Mouse (Mus musculus): Measurements from ENCODE around the gene Clec4e. TPM values are rescaled to one million over a fixed set of nuclear protein-coding genes. Genes with fewer than 3 reads are reported as not detected.
"Not testable (repeated sequence)": the region's sequence is repeated elsewhere in the genome, so short reads cannot be mapped to it uniquely, and the experiment has no call there.

Clec4e gene
- total RNA-seq (2014; rRNA removed) (not detected in 2 replicates), polyA plus RNA-seq (2015; fragmentation: Nextera tagmentation; extraction: Ambion mirVana) (0.39 TPM in 1 of 2 replicates, not detected in the other)

DNA sequence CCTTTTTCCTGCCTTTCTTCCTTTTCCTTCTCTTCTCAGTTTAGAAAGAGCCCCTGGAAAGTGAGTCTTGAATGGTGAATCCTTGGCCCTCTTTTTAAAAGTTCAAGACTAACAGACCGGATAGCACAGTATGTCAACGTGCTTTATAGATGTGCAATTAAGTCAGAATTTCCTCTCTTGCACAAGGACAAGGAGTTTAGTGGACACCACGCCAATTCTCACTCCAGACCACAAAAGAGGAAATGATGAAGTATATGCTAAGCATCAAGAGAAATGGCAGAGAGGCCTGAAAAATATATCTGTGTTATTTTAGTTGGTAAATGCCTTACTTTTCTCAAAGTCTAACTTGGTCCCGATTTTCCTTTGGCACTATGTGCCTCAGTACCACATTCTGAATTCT is at the start of gene Clec4e:
Gene Clec4e, minus strand, starts transcription at position 118 of the 400 bp plus-strand sequence.
- H3K27me3 ChIP-seq (ENCODE audit: insufficient read depth, low read length), result no peaks in the 10 kb centered on the region
- H3K27ac ChIP-seq, result no peak within 1 kb of the TSS
- TF ChIP-seq CTCF (IDR thresholded peaks at IDR 0.05; ENCODE audit: low read depth), result no peak
- H3K9ac ChIP-seq (replicated peaks; ENCODE audit: low read length), result no peak within 1 kb of the TSS
- no peaks in the 10 kb centered on the region for H3K4me1 ChIP-seq (ENCODE audit: insufficient read depth, low read length)
- DNase-seq (ENCODE audit: low spot score) (no peak), ATAC-seq (no peak)
- WGBS, result 83% methylated on average over 4 of the region's 4 CpGs
- no peaks in the 10 kb centered on the region for H3K36me3 ChIP-seq (ENCODE audit: insufficient read depth, low read length)
- H3K4me3 ChIP-seq (ENCODE audit: low read length), result no peak within 1 kb of the TSS
- H3K4me2 ChIP-seq (ENCODE audit: low read depth, low read length), result no peak within 1 kb of the TSS
- no peaks in the 10 kb centered on the region for H3K9me3 ChIP-seq (ENCODE audit: low read length)

DNA sequence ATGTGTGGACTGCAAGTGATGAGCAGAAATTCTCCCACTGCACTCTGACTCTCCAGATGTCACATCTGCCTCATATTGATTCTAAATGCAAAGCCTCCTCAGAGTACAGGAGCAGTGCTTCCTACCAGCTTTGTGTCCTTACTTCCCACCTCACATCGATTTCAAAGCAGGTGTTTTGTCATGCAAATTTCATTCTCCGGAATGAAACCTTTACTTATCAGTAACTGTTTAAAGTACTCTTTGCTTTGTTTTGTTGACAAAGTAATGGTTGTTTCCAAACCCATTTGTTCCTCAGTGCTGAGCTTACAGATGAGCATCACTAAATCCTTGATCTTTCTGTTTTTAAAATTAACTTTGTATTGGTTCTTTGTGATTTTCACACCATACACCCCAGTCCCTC is 42.8 kb upstream of the Clec4e start:
- Histone ChIP-seq H3K4me2 (ENCODE audit: low read depth, low read length) (no peak overlapping the region), H3K4me1 (ENCODE audit: insufficient read depth, low read length) (no peaks in the 10 kb centered on the region), H3K9ac (replicated peaks; ENCODE audit: low read length) (no peak overlapping the region), H3K27ac (no peak overlapping the region), H3K4me3 (ENCODE audit: low read length) (no peak overlapping the region), H3K27me3 (ENCODE audit: insufficient read depth, low read length) (no peaks in the 10 kb centered on the region), H3K9me3 (ENCODE audit: low read length) (no peaks in the 10 kb centered on the region), H3K36me3 (ENCODE audit: insufficient read depth, low read length) (no peaks in the 10 kb centered on the region)
- no peak for ATAC-seq
- TF ChIP-seq CTCF (IDR thresholded peaks at IDR 0.05; ENCODE audit: low read depth), result no peak
- WGBS, result 29% methylated on average over 2 of the region's 2 CpGs
- no peak for DNase-seq (ENCODE audit: low spot score)

DNA sequence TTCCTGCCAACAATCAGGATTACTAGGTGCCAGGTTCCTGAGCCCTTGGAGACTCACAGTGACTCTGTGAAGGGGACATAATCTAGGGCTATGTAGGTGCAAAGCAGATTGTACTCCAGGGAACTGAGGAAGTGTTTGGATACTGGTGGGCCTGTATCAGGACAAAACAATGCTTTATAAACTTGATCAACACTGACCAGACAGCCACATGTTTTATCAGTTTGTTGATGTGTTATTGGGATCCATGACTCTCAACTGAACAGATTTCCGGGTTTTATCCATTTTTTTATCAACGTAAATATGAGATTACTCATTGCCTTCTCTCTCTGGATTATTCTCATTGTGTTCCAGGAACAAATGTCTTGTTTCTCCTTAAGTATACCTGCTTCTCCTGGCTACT is 18.4 kb upstream of the Clec4e start, which contains the start of gene Vmn2r19:
Gene Vmn2r19, plus strand, starts transcription at position 301 of the 400 bp plus-strand sequence.
- Histone ChIP-seq H3K9ac (replicated peaks; ENCODE audit: low read length) (no peak within 1 kb of the TSS), H3K4me2 (ENCODE audit: low read depth, low read length) (no peak within 1 kb of the TSS), H3K4me1 (ENCODE audit: insufficient read depth, low read length) (no peaks in the 10 kb centered on the region), H3K36me3 (ENCODE audit: insufficient read depth, low read length) (no peaks in the 10 kb centered on the region), H3K27ac (no peak within 1 kb of the TSS), H3K4me3 (ENCODE audit: low read length) (no peak within 1 kb of the TSS), H3K27me3 (ENCODE audit: insufficient read depth, low read length) (no peaks in the 10 kb centered on the region), H3K9me3 (ENCODE audit: low read length) (no peaks in the 10 kb centered on the region)
- ATAC-seq (no peak), DNase-seq (ENCODE audit: low spot score) (no peak)
- WGBS, result 90% methylated on average over 2 of the region's 2 CpGs
- no peak for TF ChIP-seq CTCF (IDR thresholded peaks at IDR 0.05; ENCODE audit: low read depth)

DNA sequence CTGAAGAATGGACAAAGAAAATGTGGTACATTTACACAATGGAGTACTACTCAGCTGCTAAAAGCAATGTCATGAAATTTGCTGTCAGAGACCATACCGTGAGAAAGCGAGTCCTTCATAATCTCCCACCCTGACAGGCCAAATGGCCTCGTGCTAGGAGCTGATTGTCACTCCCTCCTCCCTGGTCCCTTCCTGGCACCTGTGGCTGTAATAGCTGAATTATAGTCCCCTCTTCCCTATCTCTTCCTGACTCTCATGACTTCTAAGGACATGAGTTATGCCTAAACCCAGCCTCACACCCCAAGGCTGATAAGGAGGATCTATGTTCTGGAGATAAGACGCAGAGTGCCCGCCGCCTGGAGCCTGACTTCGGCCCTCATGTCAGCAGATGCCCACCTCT is 16.6 kb upstream of the Clec4e start:
- not testable (repeated sequence) for H3K4me2 ChIP-seq (ENCODE audit: low read depth, low read length); H3K9me3 ChIP-seq (ENCODE audit: low read length); H3K4me3 ChIP-seq (ENCODE audit: low read length); H3K36me3 ChIP-seq (ENCODE audit: insufficient read depth, low read length); H3K27me3 ChIP-seq (ENCODE audit: insufficient read depth, low read length); DNase-seq (ENCODE audit: low spot score); H3K9ac ChIP-seq (replicated peaks; ENCODE audit: low read length); ATAC-seq; H3K27ac ChIP-seq; H3K4me1 ChIP-seq (ENCODE audit: insufficient read depth, low read length)
- 90% methylated on average over 7 of the region's 7 CpGs for WGBS

DNA sequence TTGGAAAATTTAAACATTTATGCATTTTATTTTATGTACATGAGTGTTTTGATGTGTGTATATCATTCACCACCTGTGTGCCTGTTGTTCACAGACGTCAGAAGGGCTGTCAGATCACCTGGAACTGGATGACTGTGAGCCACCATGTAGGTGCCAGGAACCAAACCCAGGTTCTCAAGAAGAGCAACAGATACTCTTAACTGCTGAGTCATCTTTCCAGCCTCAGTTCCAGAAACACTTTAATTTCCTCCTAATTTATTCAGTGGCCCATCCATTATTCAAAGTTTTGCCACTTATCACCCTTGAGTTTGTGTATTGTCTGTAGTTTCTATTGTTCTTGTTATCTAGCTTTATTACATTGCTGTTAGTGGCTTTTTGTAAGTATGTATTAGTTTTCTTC is 7.0 kb upstream of the Clec4e start:
- H3K27ac ChIP-seq, result no peak overlapping the region
- H3K9ac ChIP-seq (replicated peaks; ENCODE audit: low read length), result no peak overlapping the region
- 69% methylated on average over 1 of the region's 1 CpGs for WGBS
- no peaks in the 10 kb centered on the region for H3K36me3 ChIP-seq (ENCODE audit: insufficient read depth, low read length)
- no peak for TF ChIP-seq CTCF (IDR thresholded peaks at IDR 0.05; ENCODE audit: low read depth)
- H3K27me3 ChIP-seq (ENCODE audit: insufficient read depth, low read length), result no peaks in the 10 kb centered on the region
- ATAC-seq, result no peak
- no peak overlapping the region for H3K4me3 ChIP-seq (ENCODE audit: low read length)
- no peak overlapping the region for H3K4me2 ChIP-seq (ENCODE audit: low read depth, low read length)
- DNase-seq (ENCODE audit: low spot score), result no peak
- no peaks in the 10 kb centered on the region for H3K9me3 ChIP-seq (ENCODE audit: low read length)
- H3K4me1 ChIP-seq (ENCODE audit: insufficient read depth, low read length), result no peaks in the 10 kb centered on the region

DNA sequence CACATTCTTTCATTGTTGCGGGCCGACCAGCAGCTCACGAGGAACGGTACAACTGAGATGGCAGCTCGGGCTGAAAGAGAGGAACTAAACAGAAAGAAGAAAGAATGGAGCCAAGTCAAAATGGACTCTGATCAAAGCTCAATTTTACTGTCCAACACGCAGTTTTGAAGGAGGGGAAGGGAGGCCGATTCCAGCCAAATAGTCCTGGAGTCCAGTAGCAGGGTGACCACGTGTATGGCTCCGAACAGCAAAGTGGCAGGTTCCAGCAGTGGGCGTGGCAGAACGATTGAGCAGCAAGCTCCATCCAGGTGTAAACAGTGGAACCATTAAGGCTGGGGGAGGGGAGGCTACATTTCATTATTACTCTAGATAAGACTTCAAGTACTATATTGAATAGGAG is 3.8 kb upstream of the Clec4e start:
- H3K27me3 ChIP-seq (ENCODE audit: insufficient read depth, low read length); H3K27ac ChIP-seq; H3K36me3 ChIP-seq (ENCODE audit: insufficient read depth, low read length); H3K4me2 ChIP-seq (ENCODE audit: low read depth, low read length); H3K4me1 ChIP-seq (ENCODE audit: insufficient read depth, low read length); DNase-seq (ENCODE audit: low spot score); ATAC-seq; H3K9me3 ChIP-seq (ENCODE audit: low read length); H3K9ac ChIP-seq (replicated peaks; ENCODE audit: low read length); H3K4me3 ChIP-seq (ENCODE audit: low read length): not testable (repeated sequence)
- 89% methylated on average over 11 of the region's 11 CpGs for WGBS

DNA sequence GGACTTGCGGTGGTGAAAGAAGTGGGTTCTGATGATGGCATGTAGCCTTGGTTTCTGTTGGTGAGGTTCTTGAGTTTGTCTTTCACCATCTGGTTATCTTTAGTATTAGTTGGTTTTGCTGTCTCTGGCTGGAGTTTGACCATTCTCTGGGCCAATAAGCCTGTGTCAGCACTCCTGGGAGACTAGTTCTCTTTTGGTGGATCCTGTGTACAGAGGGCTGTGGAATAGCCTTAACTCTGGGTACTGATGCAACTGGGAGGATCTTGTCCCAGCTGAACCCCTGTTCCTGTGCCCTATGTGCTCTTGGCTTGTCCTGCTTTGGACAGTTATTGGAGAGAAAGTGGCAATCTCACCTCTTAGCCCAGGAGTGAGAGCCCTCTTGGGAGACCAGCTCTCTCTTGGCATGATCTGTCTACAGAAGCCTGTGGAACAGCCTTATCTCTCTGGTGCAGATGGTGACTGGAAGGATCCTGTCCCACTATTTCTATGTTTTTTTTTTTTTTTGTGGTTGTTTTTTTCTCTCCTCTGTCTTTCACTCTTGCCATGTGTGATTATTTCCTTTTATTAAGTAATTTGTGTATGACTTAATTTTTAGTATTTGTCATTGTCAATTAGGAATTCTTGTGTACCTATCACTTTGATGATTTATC is 3.2 kb upstream of the Clec4e start:
- ATAC-seq (no peak), DNase-seq (ENCODE audit: low spot score) (no peak)
- Histone ChIP-seq H3K27ac (no peak overlapping the region), H3K4me2 (ENCODE audit: low read depth, low read length) (no peak overlapping the region), H3K27me3 (ENCODE audit: insufficient read depth, low read length) (no peaks in the 10 kb centered on the region), H3K4me3 (ENCODE audit: low read length) (no peak overlapping the region), H3K9ac (replicated peaks; ENCODE audit: low read length) (no peak overlapping the region), H3K36me3 (ENCODE audit: insufficient read depth, low read length) (no peaks in the 10 kb centered on the region), H3K9me3 (ENCODE audit: low read length) (no peaks in the 10 kb centered on the region), H3K4me1 (ENCODE audit: insufficient read depth, low read length) (no peaks in the 10 kb centered on the region)
- 98% methylated on average over 1 of the region's 1 CpGs for WGBS
- no peak for TF ChIP-seq CTCF (IDR thresholded peaks at IDR 0.05; ENCODE audit: low read depth)

All from hindbrain, postnatal 0 days (tissue).